In genomic region chr3:109084418-109084817, GRCm38 (mm10) we compare ENCODE assay signal across 21 mouse cellular contexts. TPM values are rescaled to one million over a fixed set of nuclear protein-coding genes. Genes with fewer than 3 reads are reported as not detected.
"Had no signal": no experiment of that assay in that cellular context is flagged by ENCODE, and none has a peak within 500 bp of the region (broad histone marks: within the 10 kb centered on the region; RNA-seq: fewer than 3 reads in every experiment).

No protein-coding gene starts in this region.

- H3K9me3 ChIP-seq: midbrain, embryonic 15.5 days; neural tube, embryonic 13.5 days had no signal

- DNase-seq: kidney, postnatal 10 days; liver; lung, adult 18-20 months; retina, postnatal 1 day; right cerebral cortex, postnatal 4 days; spleen, adult 18-20 months; thymus, adult 18-20 months; thymus, postnatal 14 days had no signal

- H3K4me2 ChIP-seq: midbrain, embryonic 15.5 days; neural tube, embryonic 13.5 days had no signal

- H3K27me3 ChIP-seq: midbrain, embryonic 15.5 days; neural tube, embryonic 13.5 days had no signal

- H3K4me3 ChIP-seq: left cerebral cortex, adult 2 months; midbrain, embryonic 15.5 days; neural tube, embryonic 13.5 days had no signal

- ATAC-seq: midbrain, embryonic 15.5 days had no signal

- H3K4me1 ChIP-seq: midbrain, embryonic 15.5 days; neural tube, embryonic 13.5 days had no signal

- H3K9ac ChIP-seq: liver, embryonic 14.5 days; midbrain, embryonic 15.5 days; neural tube, embryonic 13.5 days had no signal

- H3K27ac ChIP-seq: left cerebral cortex, adult 2 months; liver, embryonic 14.5 days; midbrain, embryonic 15.5 days; neural tube, embryonic 13.5 days had no signal

- H3K36me3 ChIP-seq: midbrain, embryonic 15.5 days; neural tube, embryonic 13.5 days had no signal

RNA-seq across cellular contexts. Expression of gene Slc25a54, which starts 4.1 kb away (rescaled TPM):
- total RNA-seq: layer of hippocampus, adult 8-10 months; layer of hippocampus, postnatal 25 days; left cerebral cortex, adult 2 months; left cerebral cortex, postnatal 14 days; megakaryocyte progenitor cell, adult 5-6 weeks had no signal
- polyA plus RNA-seq: kidney, embryonic 14.5 days; large intestine, adult 2 months; limb, embryonic 11.5 days; liver, embryonic 14.5 days; lung, embryonic 16.5 days; midbrain, embryonic 15.5 days; neural tube, embryonic 13.5 days; stomach, embryonic 14.5 days had no signal
